Mouse (Mus musculus): ENCODE data around the gene Scyl2.
"Not testable (repeated sequence)": the region's sequence is repeated elsewhere in the genome, so short reads cannot be mapped to it uniquely, and the experiment has no call there.

Scyl2 gene

DNA sequence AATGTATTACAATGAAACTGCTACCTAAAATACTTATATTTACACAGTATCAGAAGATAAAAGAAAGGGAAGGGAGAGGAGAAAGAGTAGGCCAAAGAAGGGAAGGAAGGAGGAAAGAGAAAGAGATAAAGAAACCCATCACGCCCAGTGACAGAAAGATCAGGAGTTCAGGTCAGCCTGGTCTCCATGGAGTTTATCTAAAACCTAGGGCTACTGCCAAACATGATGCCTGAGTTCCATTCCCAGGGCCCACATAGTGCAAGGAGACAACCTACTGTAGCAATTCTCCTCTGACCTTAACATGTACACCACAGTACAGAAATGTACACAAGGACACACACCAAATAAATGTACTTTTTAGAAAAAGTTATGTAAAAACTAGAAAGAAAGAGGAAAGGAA, 3.9 kb downstream of the Scyl2 start:
- in situ Hi-C loops (cut with MboI; ENCODE audit: low pct_unique_long_range_greater_than_20kb in 1 of 2, low sequenced_read_pairs in 2 of 2, unreplicated experiment in 1 of 2): no loop called here

DNA sequence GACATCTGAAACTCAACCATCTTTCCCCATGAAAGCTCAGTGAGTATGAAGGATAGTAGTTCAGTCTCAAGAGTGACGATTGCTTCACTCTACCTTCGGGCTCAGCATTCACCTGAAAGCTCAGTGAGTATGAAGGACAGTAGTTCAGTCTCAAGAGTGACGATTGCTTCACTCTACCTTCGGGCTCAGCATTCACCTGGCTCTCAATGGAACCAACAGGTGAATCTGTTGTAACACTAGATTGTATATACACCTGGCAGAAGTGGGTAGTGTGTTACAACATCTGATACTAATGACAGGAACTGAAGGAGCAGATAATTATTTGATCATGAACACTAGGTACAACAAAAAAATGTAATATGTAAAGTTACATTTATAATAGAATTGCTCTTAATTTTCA, 4.4 kb downstream of the Scyl2 start:
- in situ Hi-C loops (cut with MboI; ENCODE audit: low pct_unique_long_range_greater_than_20kb in 1 of 2, low sequenced_read_pairs in 2 of 2, unreplicated experiment in 1 of 2): no loop called here

DNA sequence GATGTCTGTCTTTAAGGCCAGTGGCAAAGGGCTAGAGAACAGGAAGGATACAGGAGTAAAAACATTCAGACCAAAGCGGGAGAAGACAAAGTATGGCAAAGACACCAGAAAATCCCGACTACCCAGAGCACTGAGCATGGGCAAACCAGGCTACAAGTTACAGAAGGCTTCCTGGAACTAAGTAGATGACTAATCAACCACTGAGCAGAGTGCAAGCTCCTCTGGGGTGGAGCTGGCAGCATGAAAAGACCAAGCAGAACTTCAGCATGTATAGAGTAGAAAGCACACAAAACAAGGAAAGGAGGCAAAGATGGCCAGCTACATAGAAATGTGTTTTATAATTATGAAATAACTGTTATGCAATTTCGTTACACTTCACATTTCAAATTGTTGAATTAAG, 5.6 kb downstream of the Scyl2 start:
- in situ Hi-C loops (cut with MboI; ENCODE audit: low pct_unique_long_range_greater_than_20kb in 1 of 2, low sequenced_read_pairs in 2 of 2, unreplicated experiment in 1 of 2): no loop called here

DNA sequence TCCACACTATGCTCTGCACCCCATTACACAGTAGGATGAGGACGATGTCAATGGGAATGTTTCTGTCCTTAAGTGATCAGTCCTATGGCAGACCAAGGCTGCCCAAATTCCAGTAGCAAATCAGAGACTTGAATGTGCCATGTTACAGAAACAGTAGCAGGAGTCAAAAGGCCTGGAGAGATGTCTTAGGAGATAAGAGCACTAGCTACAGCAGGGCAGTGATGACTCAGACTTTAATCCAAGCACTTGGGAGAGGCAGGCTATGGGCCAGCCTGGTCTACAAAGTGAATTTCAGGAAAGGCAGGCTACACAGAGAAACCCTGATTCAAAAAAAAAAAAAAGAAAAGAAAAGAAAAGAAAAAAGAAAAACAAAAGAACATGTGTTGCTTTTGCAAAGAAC, 6.6 kb downstream of the Scyl2 start:
- in situ Hi-C loops (cut with MboI; ENCODE audit: low pct_unique_long_range_greater_than_20kb in 1 of 2, low sequenced_read_pairs in 2 of 2, unreplicated experiment in 1 of 2): no loop called here

DNA sequence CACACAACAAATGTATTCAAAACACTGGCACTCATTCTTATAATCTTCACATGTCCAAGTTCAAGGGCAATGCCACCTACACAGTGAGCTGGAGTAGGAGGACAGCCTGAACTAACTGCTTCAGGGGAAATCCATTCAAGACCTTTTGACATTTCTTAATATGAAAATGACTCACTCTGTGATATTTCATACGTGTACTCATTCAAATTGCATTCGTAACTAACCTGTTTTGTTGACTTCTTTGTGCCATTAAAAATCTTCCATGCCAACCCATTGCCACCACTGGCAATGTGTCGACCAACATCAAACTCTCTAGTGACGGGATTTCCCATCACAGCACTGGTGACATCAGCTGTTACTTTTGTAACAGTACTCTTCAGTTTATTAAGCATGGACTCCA, 8.0 kb downstream of the Scyl2 start:
- in situ Hi-C loops (cut with MboI; ENCODE audit: low pct_unique_long_range_greater_than_20kb in 1 of 2, low sequenced_read_pairs in 2 of 2, unreplicated experiment in 1 of 2): no loop called here

DNA sequence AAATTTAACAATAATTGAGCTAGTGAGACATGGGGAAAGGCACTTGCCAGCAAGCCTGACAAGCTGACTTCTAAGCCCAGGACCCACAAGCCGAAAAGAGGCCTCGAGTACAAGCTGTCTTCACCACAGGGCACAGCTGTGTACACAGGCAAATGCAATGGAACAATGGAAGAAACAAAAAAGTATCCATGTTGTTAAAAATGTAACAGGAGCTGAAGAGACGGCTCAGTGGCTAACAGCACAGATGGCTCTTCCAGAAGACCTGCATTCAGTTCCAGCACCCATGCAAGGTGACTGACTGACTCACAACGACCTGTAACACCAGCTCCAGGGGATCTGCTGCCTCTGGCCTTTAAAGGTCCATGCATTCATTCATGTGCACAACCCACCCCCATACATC, 9.5 kb downstream of the Scyl2 start:
- in situ Hi-C loops (cut with MboI; ENCODE audit: low pct_unique_long_range_greater_than_20kb in 1 of 2, low sequenced_read_pairs in 2 of 2, unreplicated experiment in 1 of 2): no loop called here

DNA sequence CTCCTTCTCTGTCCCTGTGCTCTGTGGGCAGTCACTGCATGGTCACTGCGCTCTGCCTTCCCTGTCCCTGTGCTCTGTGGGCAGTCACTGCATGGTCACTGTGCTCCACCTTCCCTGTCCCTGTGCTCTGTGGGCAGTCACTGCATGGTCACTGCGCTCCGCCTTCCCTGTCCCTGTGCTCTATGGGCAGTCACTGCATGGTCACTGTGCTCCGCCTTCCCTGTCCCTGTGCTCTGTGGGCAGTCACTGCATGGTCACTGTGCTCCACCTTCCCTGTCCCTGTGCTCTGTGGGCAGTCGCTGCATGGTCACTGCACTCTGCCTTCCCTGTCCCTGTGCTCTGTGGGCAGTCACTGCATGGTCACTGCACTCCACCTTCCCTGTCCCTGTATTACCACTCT, 15.7 kb downstream of the Scyl2 start:
- in situ Hi-C loops (cut with MboI; ENCODE audit: low pct_unique_long_range_greater_than_20kb in 1 of 2, low sequenced_read_pairs in 2 of 2, unreplicated experiment in 1 of 2): not testable (repeated sequence)

DNA sequence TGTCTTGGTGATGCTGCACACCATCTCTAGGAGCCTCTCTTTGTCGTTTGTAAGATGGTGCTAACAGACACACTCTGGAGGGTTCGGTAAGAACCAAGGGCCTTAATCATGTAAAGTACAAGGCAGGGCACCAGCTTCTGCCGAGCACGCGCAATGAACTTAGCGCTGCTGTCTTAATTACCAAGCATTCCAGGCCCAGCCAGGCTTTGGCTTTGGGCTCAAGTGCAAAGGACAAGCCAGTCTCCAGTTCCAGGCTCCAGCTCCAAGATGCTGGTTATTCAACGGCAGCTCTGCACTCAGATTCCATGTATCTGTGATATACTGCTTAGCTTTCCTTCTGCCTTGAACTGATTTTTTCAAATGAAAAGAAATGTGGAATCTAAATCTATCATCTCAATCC, 18.5 kb downstream of the Scyl2 start:
- in situ Hi-C loops (cut with MboI; ENCODE audit: low pct_unique_long_range_greater_than_20kb in 1 of 2, low sequenced_read_pairs in 2 of 2, unreplicated experiment in 1 of 2): no loop called here

DNA sequence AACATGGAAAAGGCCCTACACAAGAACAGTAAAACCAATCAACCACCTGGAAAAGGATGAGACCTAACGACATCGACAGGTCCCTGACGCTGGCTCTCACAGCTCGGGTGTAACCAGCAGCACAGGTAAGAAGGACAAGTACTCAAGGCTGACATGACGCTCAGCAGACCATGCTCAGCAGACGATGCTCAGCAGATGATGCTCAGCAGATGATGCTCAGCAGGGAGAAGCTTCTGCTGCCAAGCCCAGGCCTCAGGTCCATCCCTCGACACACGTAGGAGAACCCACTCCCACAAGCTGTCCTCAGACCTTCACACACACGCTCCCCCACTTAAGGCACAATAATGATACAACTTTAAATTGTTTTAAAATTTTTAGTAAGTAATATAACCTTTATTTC, 20.4 kb downstream of the Scyl2 start:
- in situ Hi-C loops (cut with MboI; ENCODE audit: low pct_unique_long_range_greater_than_20kb in 1 of 2, low sequenced_read_pairs in 2 of 2, unreplicated experiment in 1 of 2): no loop called here

DNA sequence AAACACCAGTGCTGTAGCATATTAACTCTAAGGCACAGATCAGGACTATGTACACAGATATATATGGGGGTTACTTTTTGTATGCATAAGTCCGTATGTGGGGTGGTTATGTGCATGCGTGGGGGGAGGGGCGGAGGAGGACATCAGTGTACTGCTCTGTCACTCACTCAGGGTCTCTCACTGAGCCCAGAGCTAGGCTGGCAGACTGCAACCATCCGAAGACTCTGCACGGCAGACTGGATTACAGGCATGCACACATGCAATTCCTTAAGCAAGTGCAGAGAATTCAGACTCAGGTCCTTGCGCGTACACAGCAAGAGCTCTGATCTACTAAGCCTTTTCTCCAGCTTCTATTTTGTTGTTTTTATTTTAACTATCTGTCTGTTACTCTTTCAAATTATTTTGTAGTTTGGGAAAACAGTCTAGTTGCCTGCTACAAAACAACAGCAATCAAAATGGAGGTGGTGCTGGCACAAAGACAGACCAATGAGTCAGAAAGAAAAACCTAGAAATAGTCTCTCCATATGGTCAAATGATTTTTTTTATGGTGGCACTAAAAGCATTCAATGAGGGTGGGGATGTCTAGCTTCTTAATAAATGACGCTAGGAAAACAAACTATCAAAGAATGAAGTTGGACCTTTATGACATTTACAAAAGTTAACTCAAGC, 21.0 kb downstream of the Scyl2 start:
- in situ Hi-C loops (cut with MboI; ENCODE audit: low pct_unique_long_range_greater_than_20kb in 1 of 2, low sequenced_read_pairs in 2 of 2, unreplicated experiment in 1 of 2): no loop called here

DNA sequence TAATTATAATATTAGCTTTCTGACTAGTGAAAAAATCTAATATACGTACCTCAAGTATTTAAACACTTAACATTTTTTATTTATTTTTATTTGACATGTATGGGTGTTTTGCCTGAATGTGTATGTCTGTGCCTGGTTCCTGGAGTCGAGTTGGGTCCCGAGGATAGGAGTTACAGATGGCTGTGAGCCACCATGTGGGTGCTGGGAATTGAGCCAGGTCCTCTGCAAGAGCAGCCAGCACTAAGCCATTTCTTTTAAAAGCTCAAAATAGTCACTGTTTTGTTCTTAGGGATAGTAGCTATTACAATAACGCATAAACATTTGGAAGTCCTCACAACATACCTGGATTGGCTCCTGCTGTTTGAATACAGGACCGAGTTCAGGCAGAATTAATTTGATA, 29.7 kb downstream of the Scyl2 start:
- in situ Hi-C loops (cut with MboI; ENCODE audit: low pct_unique_long_range_greater_than_20kb in 1 of 2, low sequenced_read_pairs in 2 of 2, unreplicated experiment in 1 of 2): no loop called here

DNA sequence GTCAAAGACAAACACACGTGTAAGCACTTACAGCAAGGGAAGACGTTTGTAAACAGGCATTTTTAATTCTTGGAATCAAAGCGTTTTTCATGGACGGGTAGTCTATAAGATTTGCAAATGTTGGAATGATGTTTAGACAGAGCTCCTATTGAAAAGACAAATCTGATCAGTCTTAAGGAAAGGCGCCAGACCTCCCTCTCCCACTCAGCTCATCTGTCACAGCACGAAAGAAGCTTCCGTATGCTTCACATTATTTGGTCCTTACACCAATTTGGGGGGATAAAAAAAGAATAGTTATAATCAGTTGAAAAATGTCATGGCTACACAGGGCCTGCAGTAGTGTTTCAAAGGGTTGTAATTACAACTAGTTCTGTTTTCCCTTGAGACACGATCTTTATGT, 33.2 kb downstream of the Scyl2 start:
- in situ Hi-C loops (cut with MboI; ENCODE audit: low pct_unique_long_range_greater_than_20kb in 1 of 2, low sequenced_read_pairs in 2 of 2, unreplicated experiment in 1 of 2): no loop called here

DNA sequence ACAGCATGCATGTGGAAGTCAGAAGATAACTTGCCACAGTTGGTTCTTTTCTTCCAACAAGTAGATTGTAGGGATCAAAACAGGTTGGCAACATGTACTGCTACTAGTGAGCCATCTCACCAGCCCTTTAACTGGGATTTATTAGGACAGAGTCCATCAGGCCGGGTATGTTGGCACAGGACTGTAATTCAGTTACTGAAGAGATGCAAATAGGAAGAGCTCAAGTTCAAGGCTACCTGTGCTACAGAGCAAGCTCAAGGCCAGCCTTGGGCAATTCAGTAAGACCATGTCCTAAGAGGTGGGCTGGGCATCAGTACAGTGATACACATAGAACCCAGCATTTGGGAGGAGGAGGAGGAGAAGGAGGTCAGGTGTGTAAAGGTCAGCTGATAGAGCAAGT, 34.4 kb downstream of the Scyl2 start:
- in situ Hi-C loops (cut with MboI; ENCODE audit: low pct_unique_long_range_greater_than_20kb in 1 of 2, low sequenced_read_pairs in 2 of 2, unreplicated experiment in 1 of 2): no loop called here

DNA sequence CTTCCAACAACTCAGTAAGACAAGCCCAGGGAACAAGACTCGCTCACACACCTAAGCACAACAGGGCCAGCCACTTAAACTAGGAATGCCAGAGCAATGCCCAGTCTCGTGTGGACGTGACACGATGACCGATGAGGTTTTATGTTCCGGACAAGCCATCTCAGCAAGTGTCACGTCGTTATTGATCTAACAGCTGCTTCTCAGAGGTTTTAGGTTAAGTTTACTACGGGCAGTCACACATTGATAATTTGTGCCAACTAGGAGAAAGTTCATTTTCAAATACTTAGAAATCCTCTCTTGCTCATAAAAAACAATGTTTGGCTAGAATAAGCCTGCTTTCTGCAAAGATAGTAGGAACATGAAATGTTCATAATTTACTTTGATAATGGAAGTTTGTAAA, 39.2 kb downstream of the Scyl2 start:
- in situ Hi-C loops (cut with MboI; ENCODE audit: low pct_unique_long_range_greater_than_20kb in 1 of 2, low sequenced_read_pairs in 2 of 2, unreplicated experiment in 1 of 2): loop anchor here in 1 of 2 experiments (25.0 kb wide), 2 partner anchors 310 to 435 kb away; partner anchors contain the start of gene Ano4

DNA sequence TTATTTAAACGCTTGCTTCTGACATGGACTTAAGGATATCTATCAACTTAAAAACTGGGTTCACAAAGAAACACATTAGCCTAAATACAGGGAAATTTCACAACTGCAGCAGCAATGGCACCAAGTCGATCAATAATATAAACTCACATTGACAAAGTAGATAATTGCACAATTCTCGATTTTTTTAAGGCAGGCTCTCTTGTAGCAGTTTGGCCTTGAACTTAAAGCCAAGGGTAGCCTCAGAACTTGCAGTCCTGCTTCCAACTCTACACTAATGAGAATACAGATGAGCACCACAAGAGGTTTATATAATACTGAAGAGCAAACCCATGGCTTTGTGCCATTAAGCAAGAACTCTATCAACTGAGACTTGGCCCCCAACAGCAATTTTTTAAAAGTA, 49.1 kb downstream of the Scyl2 start:
- in situ Hi-C loops (cut with MboI; ENCODE audit: low pct_unique_long_range_greater_than_20kb in 1 of 2, low sequenced_read_pairs in 2 of 2, unreplicated experiment in 1 of 2): loop anchor here in 1 of 2 experiments (25.0 kb wide), 2 partner anchors 300 to 425 kb away; partner anchors contain the start of gene Ano4

DNA sequence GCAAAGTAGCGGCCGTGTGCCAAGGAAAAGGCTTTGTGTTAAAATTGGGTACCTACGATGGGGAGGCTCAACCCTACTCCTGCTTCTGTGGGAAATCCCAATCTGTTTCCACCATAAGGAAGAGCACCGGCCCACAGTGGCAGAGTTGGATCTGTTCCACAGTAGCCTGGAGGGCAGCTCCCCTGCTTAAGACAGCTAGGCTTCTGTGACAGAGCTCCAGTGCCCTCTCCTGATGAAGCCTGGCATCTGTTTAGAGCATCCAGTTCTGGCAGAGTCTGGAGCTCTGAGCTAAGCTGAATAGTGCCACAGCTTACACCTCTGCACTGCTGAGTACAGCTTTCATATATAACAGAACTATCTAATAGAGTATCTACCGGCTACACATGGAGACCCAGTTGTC, 51.1 kb downstream of the Scyl2 start:
- in situ Hi-C loops (cut with MboI; ENCODE audit: low pct_unique_long_range_greater_than_20kb in 1 of 2, low sequenced_read_pairs in 2 of 2, unreplicated experiment in 1 of 2): loop anchor here in 1 of 2 experiments (25.0 kb wide), 2 partner anchors 298 to 423 kb away; partner anchors contain the start of gene Ano4

DNA sequence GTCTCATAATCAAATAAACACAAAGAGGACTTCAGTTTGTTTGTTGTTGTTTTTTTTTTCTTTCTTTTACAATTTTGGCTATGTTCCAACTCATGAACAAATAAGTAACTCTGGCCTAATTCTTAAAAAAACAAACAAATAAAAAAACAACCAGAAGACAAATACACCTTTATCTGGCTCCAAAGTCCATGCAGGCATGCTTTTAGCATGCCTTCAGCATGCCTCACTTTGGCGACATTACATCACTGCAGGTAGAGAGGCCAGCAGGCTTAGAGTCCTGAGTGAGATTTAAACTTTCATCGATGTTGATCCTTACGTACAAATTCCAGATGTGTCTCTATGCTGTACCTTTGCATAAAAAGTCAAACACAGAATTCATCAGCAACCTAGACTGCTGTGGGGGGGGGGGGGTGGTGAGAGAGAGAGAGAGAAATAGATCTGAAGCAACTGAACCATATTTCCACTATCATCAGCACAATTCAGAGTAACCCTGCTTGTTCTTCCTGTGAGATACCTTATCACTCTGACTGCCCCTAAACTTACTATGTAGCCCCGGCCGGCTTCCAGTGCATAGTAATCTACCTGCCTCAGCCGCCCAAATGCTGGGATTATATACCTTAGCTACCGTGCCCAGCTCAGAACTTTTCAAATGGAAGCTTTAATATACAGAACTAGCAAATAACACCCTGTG, 52.2 kb downstream of the Scyl2 start:
- in situ Hi-C loops (cut with MboI; ENCODE audit: low pct_unique_long_range_greater_than_20kb in 1 of 2, low sequenced_read_pairs in 2 of 2, unreplicated experiment in 1 of 2): loop anchor here (5.0 to 25.0 kb wide), 3 partner anchors 172 to 422 kb away; partner anchors contain the start of gene Ano4 (in 1 of the 2)

DNA sequence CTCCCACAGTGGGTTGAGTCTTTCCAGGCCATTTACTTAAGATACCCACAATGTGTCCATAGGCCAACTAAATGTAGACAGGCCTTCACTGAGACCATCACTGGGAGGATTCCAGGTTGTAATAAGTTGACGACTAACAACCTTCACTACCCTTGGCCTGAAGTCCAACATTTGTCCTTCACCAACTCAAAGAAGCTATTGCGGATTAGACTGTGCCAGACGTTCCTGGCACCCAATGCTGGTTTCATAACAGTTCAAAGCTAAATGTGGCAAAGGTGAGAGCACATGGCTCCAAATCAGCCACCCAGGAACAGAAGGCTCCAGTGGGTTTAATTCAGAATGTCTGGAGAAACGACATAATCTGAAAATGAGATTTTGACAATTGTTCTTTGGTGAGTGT, 53.0 kb downstream of the Scyl2 start:
- in situ Hi-C loops (cut with MboI; ENCODE audit: low pct_unique_long_range_greater_than_20kb in 1 of 2, low sequenced_read_pairs in 2 of 2, unreplicated experiment in 1 of 2): loop anchor here (5.0 to 25.0 kb wide), 3 partner anchors 171 to 421 kb away; partner anchors contain the start of gene Ano4 (in 1 of the 2)

DNA sequence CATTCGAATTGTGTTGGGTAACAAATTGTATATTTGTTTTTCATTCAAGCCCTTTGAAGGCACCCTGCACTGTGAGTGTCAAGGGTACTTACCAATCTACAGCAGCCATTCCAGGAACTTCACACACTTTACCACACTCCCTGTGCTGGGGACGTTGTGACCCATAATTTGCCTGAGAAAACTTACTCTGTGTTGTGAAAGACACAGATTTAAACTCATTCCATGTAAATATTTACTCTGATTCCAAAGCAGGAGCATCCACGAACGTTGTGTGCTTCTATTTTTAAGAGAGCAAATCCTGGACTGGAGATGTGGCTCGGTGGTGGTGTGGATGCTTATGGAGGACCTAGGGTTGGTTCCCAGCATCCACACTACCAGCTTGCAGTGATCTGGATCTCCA, 54.3 kb downstream of the Scyl2 start:
- in situ Hi-C loops (cut with MboI; ENCODE audit: low pct_unique_long_range_greater_than_20kb in 1 of 2, low sequenced_read_pairs in 2 of 2, unreplicated experiment in 1 of 2): loop anchor here (5.0 to 25.0 kb wide), 3 partner anchors 170 to 420 kb away; partner anchors contain the start of gene Ano4 (in 1 of the 2)

DNA sequence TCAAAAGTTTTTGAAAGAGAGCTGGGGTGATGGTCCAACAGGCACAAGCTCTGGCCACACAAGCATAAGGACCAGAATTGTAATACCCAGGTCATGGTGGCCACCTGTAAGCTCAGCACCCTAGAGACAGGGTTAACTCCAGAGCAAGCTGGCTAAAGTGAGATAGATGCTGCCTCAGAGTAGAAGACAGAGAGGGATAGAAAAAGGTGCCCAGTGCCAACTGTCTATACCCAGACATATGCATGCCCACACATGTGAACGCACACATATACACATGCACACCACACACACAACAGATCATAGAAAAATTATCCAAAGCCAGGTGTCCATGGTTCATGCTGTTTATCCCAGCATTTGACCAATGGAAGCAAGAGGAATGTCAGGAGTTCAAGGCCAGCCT, 55.5 kb downstream of the Scyl2 start:
- in situ Hi-C loops (cut with MboI; ENCODE audit: low pct_unique_long_range_greater_than_20kb in 1 of 2, low sequenced_read_pairs in 2 of 2, unreplicated experiment in 1 of 2): loop anchor here (5.0 to 25.0 kb wide), 3 partner anchors 168 to 418 kb away; partner anchors contain the start of gene Ano4 (in 1 of the 2)
